Mouse (Mus musculus) layer of hippocampus, adult 18-20 months (tissue): ENCODE measurements around the gene Tiam2. TPM values are rescaled to one million over a fixed set of nuclear protein-coding genes. Genes with fewer than 3 reads are reported as not detected.

ENCODE experiments used
- DNase-seq, 2 experiments: peaks; one replicate each; pipeline ENCODE4 v3.0.0; 2022; ENCODE audit warnings: low spot score in 2 of 2
- total RNA-seq, 2 experiments: library from RNA; stranded (reverse); gene quantifications; 2 replicates each; pipeline ENCODE4 v1.2.3; 2021

Gene Tiam2
- total RNA-seq, 2 experiments from 2014 or later: 35.2 to 37.1 TPM

DNA sequence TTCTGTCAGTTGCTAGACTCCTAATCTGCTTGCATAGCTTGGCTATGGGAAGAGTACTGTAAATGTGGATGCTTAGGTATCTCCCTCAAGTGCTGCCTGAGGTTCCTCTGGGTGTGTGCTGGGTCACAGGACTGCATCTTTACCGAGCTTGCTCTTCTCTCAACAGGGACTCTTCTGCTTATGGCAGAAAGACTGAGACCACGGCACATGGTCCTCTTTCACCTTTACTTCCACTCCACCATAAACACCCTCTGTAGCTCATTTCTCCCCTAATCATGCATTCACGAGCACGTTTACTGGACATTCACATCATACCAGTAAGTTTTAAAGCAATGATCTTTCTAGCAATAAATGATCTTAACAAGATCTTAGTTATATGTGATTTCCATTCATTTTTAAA lies 63.4 kb downstream of the Tiam2 start:
- no peak for DNase-seq

DNA sequence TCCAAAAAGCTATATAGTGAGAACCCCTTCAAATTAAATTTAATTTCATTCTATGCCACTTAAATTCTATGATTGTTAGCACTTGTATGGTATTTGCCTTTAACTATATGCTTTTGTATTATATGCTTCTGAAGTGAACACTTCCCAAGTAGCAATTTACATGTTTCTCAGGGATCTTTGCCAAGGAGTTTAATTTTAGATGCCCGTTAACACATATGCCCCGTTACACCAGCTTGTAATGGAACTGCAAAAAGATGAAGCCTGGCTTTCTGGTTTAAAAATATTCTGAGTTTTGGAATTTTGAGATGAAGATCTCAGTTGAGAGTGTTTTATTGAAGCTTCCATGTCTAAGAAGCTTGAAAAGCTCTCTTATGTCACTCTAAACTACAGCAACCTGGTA lies 67.6 kb downstream of the Tiam2 start:
- no peak for DNase-seq

DNA sequence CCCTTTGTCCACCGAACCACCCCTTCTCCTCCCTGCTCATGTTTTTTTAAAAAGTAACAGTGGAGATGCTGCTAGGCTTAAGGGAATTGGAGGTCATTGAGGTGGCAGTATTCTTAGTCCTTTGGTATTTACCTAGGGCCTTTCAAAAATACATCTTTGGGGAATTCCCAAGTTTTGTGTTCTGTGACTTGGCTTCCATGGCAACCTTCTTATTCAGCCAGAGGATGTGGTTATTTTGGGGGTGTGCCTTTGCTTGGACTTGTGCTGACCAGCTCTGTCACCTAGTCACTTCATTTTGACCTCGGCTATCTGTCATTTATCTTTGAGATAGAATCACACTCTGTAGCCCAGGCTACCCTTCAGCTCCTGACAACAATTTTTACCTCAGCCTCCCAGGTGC lies 68.6 kb downstream of the Tiam2 start:
- no peak for DNase-seq

DNA sequence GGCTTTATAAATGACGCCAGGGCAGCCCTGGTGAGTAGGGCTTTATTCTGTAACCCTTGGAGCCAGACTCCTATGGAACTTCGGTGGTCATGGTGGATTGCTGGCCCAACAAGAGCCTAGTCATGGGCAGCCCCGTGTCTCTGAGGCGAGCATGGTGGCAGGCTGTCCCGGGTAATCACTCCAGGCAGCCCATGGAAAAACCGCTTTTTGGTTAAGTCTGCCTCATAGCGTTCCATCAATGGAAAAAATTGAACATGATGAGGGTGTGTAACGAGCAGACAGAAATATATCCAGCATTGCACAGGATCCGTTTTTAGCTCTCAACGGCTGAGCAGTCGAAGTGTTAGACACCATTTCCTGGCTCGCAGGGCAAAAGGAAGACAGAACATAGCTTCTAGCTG lies 70.5 kb downstream of the Tiam2 start:
- DNase-seq: peak in 1 of 2 experiments; percentile 15

DNA sequence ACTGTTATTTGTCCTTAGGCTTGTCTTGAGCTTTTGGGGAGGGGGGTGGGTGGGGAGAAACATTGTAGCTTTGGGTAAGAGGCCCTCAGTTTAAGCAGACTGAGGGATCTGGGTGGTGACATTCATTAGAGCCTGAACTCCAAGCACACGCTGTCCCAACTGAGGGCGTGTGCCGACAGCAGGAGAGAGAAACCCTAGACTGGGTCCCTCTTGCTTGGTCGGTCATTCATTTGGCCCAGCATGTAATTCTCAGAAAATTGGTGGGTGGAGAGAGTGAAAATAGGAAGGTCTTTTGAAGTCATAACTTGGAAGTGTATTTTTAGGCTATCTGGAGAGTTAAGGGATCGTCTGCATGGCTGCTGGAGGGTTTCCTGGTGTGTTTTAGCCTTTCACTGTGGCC lies 71.5 kb downstream of the Tiam2 start:
- no peak for DNase-seq

DNA sequence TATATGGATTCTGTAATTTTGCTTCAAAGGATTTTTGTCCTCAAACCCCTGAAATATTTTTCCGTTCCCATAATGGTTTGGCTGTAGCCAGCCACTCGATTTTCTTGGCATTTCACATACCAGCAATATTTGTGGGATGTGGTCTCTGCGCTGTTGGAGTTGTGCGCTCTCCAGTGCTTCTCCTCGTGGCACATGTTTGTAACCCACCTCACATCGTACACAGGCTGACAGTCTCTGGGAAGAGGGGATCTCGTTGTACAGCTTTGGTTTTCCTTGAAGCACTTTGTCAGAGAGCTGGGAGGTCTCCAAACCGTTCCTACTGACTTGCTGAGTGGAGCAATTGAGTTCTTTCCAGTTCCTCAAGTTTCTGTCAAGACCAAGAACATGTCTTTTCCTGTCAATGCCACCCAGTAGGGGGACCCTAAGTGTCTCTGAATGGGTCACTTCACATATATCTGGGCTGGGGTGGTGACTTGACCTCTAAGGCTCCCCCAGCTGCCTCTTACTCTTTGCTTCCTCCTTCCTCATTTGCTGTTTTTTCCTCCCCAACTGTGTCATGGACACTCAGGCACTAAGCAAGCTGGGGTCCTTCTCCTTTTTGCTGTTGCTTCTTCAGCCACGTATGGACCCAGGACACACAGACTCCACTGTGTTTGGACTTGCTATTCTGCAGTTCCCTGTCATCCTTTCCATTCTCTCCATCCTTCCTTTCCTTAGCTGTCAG lies 79.1 kb downstream of the Tiam2 start:
- DNase-seq: no peak

DNA sequence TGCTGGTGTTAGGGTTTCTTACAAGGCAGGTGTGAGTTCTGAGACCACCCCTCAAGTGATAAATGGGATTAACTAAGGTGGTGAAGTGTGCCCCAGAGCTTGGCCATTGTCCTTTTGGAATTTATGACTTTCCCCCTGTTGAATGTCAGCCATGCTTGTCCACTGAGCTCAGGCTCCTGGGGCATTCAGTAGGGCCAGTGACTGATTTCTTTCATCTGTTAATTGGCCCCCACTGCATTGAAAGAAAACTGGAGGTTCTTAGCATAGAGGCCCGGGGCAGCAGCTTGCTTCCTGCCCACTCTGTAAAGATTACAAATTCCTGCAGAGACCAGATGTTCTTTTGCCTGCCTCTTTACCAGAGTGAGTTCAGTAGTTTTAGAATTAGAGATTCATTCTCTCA lies 80.7 kb downstream of the Tiam2 start:
- DNase-seq: no peak

DNA sequence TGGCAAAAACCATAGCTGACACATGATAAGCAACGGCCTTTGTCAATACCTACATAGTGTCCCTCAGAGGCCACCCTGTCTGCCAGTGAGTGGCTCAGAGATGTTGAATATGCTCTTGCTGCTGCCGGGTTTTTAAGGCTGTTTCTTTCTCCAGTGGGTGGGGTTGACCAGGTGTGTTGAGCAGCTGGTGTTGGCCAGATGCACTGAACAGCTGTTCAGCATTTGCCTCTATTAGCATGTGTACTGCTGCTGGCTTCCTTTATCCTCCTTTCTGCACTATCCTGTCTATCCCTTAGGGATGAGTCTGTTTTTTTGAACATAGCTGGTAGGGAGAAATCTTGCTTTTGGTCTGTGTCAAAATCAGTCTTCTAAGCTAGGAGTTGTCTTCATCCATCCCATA lies 83.9 kb downstream of the Tiam2 start:
- DNase-seq: no peak

DNA sequence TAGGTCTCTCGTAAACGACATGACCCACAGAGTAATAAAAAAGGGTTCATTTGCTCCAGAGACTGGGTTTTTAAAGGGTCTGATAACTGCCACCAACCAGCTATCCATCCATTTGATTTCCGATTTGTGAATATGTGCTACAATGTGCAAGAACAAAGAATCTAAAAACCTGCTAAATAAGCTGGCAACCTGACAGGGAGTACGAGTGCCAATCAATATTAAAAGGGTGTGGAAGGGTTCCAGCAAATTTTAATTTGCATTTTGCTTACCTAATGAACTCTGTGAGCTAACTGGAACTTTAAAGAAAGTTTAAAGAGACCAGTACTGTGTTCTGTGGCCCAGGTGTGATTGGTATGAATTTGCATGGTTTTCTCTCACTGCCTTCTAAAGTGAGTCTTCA lies 86.4 kb downstream of the Tiam2 start:
- DNase-seq: no peak

DNA sequence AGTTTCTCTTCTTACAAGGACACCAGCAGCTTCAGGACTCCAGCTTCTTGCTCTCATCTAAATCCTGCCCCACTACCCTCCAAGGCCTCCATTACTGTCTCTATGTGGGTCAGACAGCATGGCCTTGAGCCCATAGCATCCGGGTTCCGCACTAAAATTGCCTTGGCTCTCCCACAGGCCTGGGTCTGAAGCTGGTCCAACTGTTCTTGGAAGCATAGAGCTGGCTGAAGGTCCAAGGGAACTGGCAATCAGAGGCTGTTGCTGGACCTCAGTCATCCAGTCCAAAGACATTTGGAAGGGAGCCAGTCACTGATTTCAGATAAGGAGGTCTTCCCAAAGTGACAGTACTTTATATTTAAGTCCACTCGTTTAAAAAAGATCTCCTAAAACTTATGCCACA lies 89.2 kb downstream of the Tiam2 start:
- DNase-seq: peak in 1 of 2 experiments; percentile 34

DNA sequence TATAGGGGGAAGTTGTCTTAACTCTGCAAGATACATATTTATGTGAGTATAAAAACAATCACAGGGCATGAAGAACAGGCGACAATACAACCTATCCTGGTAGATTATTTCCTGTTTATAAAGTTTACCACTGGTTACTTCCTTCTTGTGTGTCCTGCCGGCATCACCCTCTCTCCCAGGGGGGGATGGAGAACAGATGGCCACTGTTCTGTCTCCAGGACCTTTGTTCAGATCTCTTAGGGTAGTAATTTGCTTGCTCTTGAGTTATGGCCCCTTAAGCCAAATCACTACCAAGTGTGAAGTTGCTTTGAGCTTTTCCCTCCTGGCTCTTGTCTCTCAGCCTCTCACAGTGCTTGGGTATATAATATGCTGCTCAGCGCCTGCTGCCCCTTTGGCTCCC lies 90.0 kb downstream of the Tiam2 start:
- DNase-seq: no peak

DNA sequence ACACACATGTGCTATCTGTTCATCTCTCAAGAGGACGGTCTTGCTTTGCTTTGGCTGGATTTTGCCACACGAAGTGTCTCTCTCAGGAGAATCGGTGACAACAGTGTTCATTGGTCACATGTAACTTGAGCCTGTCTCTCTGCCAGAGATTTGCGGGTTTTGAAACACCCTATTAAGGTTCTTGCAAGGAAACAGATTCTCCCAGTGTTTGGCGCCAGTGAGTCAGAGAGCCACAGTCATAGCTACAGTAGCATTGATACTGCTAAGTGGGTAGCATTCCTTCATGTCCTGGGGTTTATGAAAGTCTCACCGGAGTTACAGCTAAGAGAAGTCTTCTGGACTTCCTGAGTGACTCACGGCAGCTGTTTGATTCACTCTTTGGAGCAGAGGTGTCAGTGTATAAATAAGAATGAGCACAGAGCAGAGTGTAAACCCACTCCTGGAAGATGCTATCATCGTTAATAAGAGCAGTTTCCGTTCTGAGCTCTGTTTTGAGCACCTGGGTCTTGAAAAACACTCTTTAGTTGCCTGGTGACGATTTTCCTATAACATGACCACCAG lies 93.1 kb downstream of the Tiam2 start:
- DNase-seq: no peak

DNA sequence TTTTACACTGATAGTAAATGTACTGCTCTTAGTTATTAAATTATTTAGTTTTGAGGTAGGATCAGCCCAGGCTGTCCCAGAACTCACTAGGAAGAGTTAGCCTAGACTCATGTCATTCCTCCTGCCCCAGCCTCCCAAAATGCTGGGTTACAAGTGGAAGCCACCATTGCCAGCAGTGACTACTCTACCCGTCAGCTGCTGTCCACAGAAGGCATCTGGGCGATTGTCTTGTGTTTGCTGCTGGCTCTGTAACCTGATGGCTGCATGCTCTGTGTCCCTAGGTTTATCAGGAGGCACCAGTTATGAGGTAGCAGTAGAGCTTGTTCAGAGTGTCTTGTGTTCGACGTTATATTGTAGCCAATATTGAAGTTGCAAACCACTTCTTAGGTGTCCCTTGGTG lies 93.8 kb downstream of the Tiam2 start:
- DNase-seq: no peak

DNA sequence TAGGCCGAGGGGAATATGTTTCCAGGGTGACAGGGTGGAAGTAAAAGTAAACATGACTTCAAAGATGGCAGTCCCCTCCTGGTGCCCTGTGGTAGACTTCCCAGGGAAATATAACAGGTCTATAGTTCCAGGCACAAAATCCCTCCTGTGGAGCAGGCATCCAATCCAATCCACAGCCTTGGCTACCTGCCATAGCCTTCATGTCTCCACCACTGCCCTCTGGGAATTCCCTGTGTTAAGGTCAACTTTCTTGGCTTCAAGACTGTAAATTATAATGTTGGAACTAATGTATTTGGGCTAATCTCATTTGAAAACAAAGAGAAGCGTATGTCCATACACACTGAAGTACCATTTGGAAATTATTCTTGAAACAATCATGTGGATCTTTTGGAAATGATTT lies 97.0 kb downstream of the Tiam2 start:
- DNase-seq: no peak

DNA sequence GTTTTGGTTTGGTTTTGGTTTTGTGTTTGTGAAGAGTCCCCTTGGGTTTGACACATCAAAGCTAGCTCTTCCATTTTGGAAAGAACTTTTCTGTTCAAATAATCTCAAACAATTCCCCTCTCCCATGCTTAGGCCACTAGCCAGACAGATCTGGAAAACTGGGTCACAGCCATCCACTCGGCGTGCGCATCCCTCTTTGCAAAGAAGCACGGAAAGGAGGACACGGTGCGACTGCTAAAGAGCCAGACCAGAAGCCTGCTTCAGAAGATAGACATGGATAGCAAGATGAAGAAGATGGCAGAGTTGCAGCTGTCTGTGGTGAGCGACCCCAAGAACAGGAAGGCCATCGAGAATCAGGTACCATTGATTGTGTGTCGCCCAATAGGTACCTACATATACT lies 102.3 kb downstream of the Tiam2 start:
- no peak for DNase-seq

DNA sequence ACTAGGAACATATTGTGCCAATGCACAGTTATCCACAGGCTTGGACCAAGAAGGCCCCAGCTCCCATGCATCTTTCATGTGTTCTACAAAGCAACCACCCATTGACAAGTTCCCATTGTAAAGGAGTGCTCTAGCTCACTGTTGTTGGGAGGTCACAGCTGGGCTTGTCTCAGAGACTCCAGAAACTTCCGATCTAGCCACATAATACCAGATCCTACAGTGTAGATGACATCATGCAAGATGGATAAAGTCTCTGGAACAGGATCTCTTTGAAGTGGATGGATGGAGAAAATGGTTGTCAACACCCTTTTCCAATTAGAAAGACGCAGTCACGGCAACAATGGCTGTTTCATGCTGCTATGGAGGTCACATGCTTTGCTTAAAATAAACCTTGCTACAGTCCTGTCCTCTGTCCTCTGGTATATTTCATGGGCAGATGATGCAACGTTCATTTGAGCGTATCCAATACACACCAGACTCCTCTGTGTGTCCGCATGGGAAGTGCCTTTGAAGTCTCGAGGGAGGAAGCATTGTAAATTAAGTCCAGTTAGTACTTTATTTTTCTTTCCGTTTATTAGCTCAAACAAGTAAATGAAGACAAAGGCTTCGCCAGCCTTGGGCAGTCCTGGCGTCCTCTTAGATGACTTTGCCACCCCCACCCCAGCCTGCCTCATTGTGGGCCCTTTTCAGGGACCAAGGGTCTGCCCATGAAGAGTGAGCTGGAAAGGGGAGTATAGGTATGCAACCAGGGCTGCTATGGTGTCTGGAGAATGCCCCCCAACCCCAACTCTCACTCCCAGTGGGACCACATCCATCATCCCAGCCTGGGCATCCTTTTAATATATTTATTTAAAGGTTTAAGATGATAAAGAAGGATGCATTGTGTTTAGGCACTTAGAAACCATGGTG lies 106.5 kb downstream of the Tiam2 start:
- DNase-seq: no peak

DNA sequence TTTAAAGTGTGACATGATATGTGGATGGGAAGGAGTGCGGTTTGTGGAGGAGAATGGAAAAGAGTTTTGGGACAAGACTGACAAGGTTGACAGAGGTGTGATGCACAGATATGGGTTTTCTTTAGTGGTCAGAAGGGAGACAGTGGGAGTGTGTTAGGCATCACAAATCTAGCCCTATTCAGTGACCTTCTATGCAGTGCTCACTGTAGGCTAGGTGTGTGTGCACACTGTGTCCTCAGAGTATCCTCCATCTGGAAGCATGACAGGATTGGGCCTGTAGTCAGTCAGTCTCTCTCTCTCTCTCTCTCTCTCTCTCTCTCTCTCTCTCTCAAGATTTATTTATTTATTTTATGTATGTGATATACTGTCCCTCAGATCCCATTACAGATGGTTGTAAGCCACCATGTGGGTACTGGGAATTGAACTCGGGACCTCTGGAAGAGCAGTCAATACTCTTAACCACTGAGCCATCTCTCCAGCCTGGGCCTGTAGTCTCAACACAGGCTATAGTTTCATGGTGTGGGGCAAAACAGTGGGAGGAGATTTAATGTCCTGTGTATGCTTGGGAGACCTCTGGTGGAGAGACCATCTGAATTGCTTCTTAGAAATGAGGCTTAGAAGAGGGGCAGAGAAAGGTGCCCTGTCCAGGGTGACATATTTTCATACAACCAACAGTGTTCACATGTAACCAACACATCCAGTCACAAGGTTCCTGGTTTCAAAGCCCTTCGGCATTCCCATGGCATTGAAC lies 107.3 kb downstream of the Tiam2 start:
- no peak for DNase-seq

DNA sequence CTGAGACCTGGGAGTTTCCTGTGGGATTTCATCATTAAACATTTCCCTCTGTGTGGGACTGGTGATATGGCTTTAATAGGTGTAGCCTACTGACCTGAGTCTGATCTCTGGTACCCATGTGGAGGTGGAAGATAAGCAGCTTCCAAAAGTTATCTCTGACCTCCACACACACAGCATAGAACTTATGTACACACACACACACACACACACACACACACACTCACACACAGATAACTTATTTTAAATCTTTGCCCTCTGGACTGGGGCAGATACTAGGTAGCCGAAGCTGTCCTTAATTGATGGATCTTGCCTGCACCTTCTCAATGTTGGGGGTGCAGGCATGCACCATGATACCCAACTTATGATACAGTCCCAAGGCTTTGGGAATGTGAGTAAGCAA lies 108.9 kb downstream of the Tiam2 start:
- DNase-seq: no peak

DNA sequence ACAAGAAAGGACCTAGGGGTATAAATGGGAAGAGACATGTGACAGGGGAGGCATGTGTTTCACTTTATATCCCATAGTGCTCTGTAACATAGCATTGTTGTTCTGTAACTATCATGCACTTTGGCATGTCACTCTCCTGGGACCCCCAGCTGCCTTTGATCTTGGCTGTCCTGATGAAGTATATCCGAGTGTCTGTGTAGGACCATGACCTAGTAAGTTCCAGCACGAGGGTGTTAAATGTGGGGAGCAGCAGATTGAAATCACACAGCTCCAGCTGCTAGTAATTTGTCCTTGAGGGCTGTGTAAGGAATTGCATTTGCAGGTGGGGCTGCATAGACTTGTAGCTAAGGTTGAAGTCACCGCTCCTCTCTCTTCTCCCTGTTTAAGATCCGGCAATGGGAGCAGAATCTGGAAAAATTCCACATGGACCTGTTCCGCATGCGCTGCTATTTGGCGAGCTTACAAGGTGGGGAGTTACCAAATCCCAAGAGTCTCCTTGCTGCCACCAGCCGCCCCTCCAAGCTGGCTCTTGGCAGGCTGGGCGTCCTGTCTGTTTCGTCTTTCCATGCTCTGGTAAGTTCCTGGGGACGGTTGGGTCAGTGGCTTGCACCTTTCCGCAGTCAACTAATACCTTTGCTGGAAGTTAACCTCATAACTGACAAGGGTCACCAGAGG lies 110.6 kb downstream of the Tiam2 start:
- no peak for DNase-seq

DNA sequence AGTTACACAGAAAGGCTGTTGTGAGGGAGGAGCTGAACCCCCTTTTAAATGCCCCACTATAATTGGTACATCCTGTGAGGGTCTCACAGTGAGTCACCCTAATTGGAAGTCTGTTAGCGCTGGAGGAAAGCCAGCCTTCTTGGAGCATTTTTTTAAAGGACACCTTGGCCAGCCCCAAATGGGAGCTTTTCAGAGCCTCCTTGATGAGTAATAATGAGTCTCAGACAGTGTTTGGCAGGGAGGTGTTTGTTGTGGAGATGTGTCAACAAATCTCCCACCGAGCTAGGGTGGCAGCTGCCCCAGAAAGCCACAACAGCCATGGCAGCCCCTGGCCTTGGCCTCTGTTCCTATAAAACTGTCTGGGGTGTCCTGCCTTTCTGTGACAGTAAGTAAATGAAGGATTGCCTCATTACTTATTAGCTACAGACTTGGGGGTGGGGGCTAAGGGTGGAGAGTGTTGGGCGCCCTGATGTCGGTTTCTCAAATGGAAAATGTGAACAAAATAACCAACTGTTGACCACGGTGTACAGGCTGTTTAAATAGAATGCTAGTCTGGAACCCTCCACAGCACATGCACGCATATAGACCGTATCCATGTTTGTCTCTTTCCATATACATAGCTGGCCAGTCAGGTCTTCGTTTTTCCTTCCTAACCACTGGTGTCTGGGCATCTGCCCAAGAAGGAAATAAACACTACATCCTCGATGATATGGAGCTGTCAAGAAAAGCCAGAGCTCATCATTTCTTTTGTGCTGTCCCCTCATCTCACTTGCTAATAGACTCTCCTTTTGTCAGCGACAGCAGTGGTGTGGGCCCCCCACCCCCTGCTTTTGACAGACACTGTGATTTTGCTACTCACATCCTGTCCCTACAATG lies 116.4 kb downstream of the Tiam2 start:
- peak in 1 of 2 experiments; percentile 21 for DNase-seq
